Mouse (Mus musculus) lung, postnatal 0 days (tissue): ENCODE data around the gene Gpd2. TPM values are rescaled to one million over a fixed set of nuclear protein-coding genes. Genes with fewer than 3 reads are reported as not detected.
A peak's percentile ranks its signal among the peaks of the same experiment; 100 is the strongest.

Experiments
- ATAC-seq: fragments of 200-750 bp; cut with Nextera tagmentation; 2 replicates; pipeline ENCODE4 v1.8.0; 2017; ENCODE audit warnings: moderate library complexity
- DNase-seq: peaks from one replicate; pipeline ENCODE4 v3.0.0-alpha.2; 2016; ENCODE audit warnings: low spot score
- H3K27ac ChIP-seq: fragments of 300-500 bp; sonication (generic); 2 replicates; pipeline ENCODE4 v1.5.1; 2014; ENCODE audit warnings: antibody characterized with exemption, mild to moderate bottlenecking, low read length, mixed read lengths
- H3K27me3 ChIP-seq: fragments of 300-500 bp; sonication (generic); replicated peaks from 2 replicates; pipeline ENCODE4 v1.6.1; 2014; ENCODE audit warnings: low read length, mixed read lengths; ENCODE audit not compliant: insufficient read depth
- H3K36me3 ChIP-seq: fragments of 300-500 bp; sonication (generic); 2 replicates; pipeline ENCODE4 v1.6.1; 2014; ENCODE audit warnings: low read length, mixed read lengths; ENCODE audit not compliant: insufficient read depth
- H3K4me1 ChIP-seq: fragments of 300-500 bp; sonication (generic); 2 replicates; pipeline ENCODE4 v1.6.1; 2014; ENCODE audit warnings: antibody characterized with exemption, low read depth, low read length, mixed read lengths; ENCODE audit not compliant: insufficient read depth
- H3K4me2 ChIP-seq: fragments of 300-500 bp; sonication (generic); replicated peaks from 2 replicates; pipeline ENCODE4 v1.6.1; 2014; ENCODE audit warnings: low read depth, mild to moderate bottlenecking, low read length, moderate library complexity, mixed read lengths
- H3K4me3 ChIP-seq: fragments of 300-500 bp; sonication (generic); 2 replicates; pipeline ENCODE4 v1.5.1; 2014; ENCODE audit warnings: low read depth, low read length
- H3K9ac ChIP-seq: fragments of 300-500 bp; sonication (generic); replicated peaks from 2 replicates; pipeline ENCODE4 v1.6.1; 2014; ENCODE audit warnings: low read depth, mild to moderate bottlenecking
- H3K9me3 ChIP-seq: fragments of 300-500 bp; sonication (generic); 2 replicates; pipeline ENCODE4 v1.6.1; 2016; ENCODE audit warnings: low read length, mixed read lengths
- CTCF ChIP-seq: IDR thresholded peaks from 2 replicates; pipeline ENCODE4 v1.5.1; 2016; ENCODE audit warnings: antibody characterized with exemption, mild to moderate bottlenecking
- EP300 ChIP-seq: IDR thresholded peaks from 2 replicates; pipeline ENCODE4 v1.6.1; 2016; ENCODE audit warnings: antibody characterized with exemption, mild to moderate bottlenecking, control low read depth
- WGBS: fragments of 180-500 bp; shearing (Covaris S2); extraction: QIAGEN DNeasy Blood & Tissue Kit; methylation state at CpG from one replicate; pipeline ENCODE4 v1.1.7; 2014; 5-methylcytosine and 5-hydroxymethylcytosine counted together
- polyA plus RNA-seq: library from polyadenylated mRNA; unstranded; fragments of >200 nt; fragmentation: Nextera tagmentation; extraction: Ambion mirVana; gene quantifications from 2 replicates; pipeline ENCODE4 v1.2.1, GENCODE M21; 2015

Gene Gpd2
- 12.9 and 14.4 TPM in 2 replicates for polyA plus RNA-seq

- WGBS: 8% methylated on average over 20 of the region's 20 CpGs
- TF ChIP-seq EP300 (no peak), CTCF (no peak)
- ATAC-seq (no peak), DNase-seq (peak; percentile 31)
- no peaks in the 10 kb centered on the region for H3K9me3 ChIP-seq
- H3K9ac ChIP-seq: peak within 1 kb of the TSS; percentile 91
- H3K4me1 ChIP-seq: no peaks in the 10 kb centered on the region
- peak within 1 kb of the TSS; percentile 93 for H3K27ac ChIP-seq
- peak within 1 kb of the TSS; percentile 83 for H3K4me3 ChIP-seq
- peak within 1 kb of the TSS; percentile 79 for H3K4me2 ChIP-seq
- no peaks in the 10 kb centered on the region for H3K36me3 ChIP-seq
- H3K27me3 ChIP-seq: no peaks in the 10 kb centered on the region
Observed at GRCm38 (mm10) chr2:57237475-57237919, at the start of gene Gpd2. TSS of gene Gpd2 (plus strand) at chr2:57237635.

- Histone ChIP-seq H3K27ac (no peak overlapping the region), H3K27me3 (no peaks in the 10 kb centered on the region), H3K36me3 (no peaks in the 10 kb centered on the region), H3K4me1 (no peaks in the 10 kb centered on the region), H3K9ac (no peak overlapping the region), H3K4me2 (no peak overlapping the region), H3K9me3 (no peaks in the 10 kb centered on the region), H3K4me3 (no peak overlapping the region)
- WGBS: 39% methylated on average over 9 of the region's 9 CpGs
- TF ChIP-seq EP300 (no peak), CTCF (no peak)
- DNase-seq (no peak), ATAC-seq (no peak)
Observed at GRCm38 (mm10) chr2:57188237-57188636, 49.2 kb upstream of the Gpd2 start.

- Histone ChIP-seq H3K9me3 (no peaks in the 10 kb centered on the region), H3K27ac (no peak overlapping the region), H3K36me3 (no peaks in the 10 kb centered on the region), H3K9ac (no peak overlapping the region), H3K4me1 (no peaks in the 10 kb centered on the region), H3K4me2 (no peak overlapping the region), H3K4me3 (no peak overlapping the region), H3K27me3 (no peaks in the 10 kb centered on the region)
- DNase-seq (no peak), ATAC-seq (no peak)
- no peak for TF ChIP-seq CTCF
- TF ChIP-seq EP300: no peak
Observed at GRCm38 (mm10) chr2:57190884-57191283, 46.6 kb upstream of the Gpd2 start.

- Histone ChIP-seq H3K4me3 (no peak overlapping the region), H3K9me3 (no peaks in the 10 kb centered on the region), H3K4me2 (no peak overlapping the region), H3K27ac (no peak overlapping the region), H3K36me3 (no peaks in the 10 kb centered on the region), H3K27me3 (no peaks in the 10 kb centered on the region), H3K4me1 (no peaks in the 10 kb centered on the region), H3K9ac (no peak overlapping the region)
- ATAC-seq: no peak
- DNase-seq: no peak
- WGBS: 77% methylated on average over 3 of the region's 3 CpGs
- TF ChIP-seq EP300 (no peak), CTCF (no peak)
Observed at GRCm38 (mm10) chr2:57199046-57199445, 38.4 kb upstream of the Gpd2 start.

- Histone ChIP-seq H3K27me3 (no peaks in the 10 kb centered on the region), H3K36me3 (no peaks in the 10 kb centered on the region), H3K4me3 (no peak overlapping the region), H3K9me3 (no peaks in the 10 kb centered on the region), H3K4me2 (no peak overlapping the region), H3K27ac (no peak overlapping the region), H3K9ac (no peak overlapping the region), H3K4me1 (no peaks in the 10 kb centered on the region)
- WGBS: 79% methylated on average over 9 of the region's 9 CpGs
- no peak for TF ChIP-seq EP300
- no peak for TF ChIP-seq CTCF
- DNase-seq: no peak
- no peak for ATAC-seq
Observed at GRCm38 (mm10) chr2:57208472-57209083, 28.9 kb upstream of the Gpd2 start.

GRCm38 (mm10) chr2:57211049-57212001 lies 26.1 kb upstream of the Gpd2 start:
- 61% methylated on average over 9 of the region's 9 CpGs for WGBS
- no peak for TF ChIP-seq CTCF
- no peak for TF ChIP-seq EP300
- Histone ChIP-seq H3K27ac (no peak overlapping the region), H3K9me3 (no peaks in the 10 kb centered on the region), H3K27me3 (no peaks in the 10 kb centered on the region), H3K4me2 (no peak overlapping the region), H3K4me1 (no peaks in the 10 kb centered on the region), H3K4me3 (no peak overlapping the region), H3K9ac (no peak overlapping the region), H3K36me3 (no peaks in the 10 kb centered on the region)
- no peak for ATAC-seq
- no peak for DNase-seq
